Mouse (Mus musculus) frontal cortex, postnatal 25 days (tissue): Measurements from ENCODE around the gene Sox5.

Experiments used
- DNase-seq, 2 experiments: peaks; one replicate each; pipeline ENCODE4 v3.0.0; 2022; ENCODE audit warnings: low spot score in 2 of 2

Gene Sox5

GRCm38 (mm10) chr6:144584074-144584840 lies 197.5 kb downstream of the Sox5 start:
- no peak for DNase-seq

GRCm38 (mm10) chr6:144579301-144579700 lies 202.5 kb downstream of the Sox5 start:
- DNase-seq: no peak

GRCm38 (mm10) chr6:144570850-144571249 lies 210.9 kb downstream of the Sox5 start:
- DNase-seq: no peak

DNA sequence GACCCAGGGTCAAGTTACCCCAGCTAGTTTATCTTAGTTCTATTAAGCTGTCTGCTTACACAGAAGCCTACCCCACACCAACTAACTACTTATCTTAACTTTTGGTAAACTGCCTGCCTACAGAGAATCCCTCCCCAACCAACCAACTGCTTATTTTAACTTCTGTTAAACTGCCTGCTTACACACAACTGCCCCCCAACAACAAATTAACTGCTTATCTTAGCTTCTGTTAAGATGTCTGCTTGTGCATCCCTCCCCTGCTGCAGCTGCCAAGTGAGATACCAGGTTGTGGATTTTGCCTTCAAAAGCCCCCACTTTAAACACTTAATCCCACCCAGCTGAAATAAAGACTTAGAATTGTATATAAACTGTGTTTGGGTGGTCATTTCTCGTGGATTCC lies 215.9 kb downstream of the Sox5 start:
- DNase-seq: no peak

DNA sequence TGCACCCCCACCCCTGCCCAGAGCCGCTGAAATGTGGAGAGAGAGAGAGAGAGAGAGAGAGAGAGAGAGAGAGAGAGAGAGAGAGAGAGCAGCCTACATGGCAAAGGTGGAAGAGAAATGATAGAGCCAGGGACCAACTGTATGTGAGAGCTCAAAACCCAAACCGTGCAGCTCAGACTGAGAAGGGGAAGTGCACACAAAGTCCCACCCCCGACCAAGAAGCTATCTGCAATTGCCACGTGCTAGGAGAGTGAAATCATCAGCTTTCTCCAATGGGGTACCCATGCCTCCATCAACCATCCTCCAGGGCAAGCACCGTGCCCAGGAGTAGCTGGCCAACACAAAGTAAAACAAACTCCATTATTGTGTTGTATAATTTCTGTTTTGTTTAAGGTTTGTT lies 220.1 kb downstream of the Sox5 start:
- DNase-seq: no peak

DNA sequence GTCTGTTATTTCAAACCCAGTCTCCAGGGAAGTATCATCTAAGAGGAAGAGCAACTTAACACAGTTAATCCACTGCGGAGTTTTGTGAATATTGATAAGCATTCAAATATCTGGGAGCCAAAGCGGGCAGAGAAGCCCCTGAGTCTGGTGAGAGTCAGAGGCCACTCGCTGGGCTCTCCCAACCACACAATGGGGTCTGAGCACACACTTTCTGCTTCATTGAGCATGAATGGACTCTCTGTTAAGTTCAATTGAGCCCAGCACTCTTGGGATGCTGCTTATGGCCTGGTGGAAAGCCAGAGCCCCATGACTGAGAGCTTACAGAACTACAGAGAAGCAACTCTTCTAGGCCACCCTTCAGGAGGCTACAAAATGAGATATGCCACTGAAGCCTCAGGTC lies 221.6 kb downstream of the Sox5 start:
- DNase-seq: no peak

DNA sequence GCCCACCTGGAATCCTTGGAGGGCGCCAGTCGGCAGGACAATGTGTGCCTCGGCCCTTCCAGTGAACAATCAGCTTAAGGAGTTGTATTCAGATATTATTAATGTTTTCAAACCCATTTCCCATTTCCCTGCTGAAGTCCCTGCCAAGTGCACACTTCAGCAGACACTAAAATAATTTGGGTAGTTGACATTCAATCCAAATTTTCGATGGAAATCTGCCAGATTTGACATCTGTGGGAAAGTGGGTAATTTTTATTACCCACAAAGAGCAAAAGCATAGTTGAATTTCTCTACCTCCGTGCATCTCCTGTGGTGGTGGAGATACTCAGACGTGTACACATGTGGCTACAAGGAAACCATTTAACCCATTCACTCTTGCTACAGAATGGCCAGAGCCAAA lies 228.3 kb downstream of the Sox5 start:
- DNase-seq: no peak

- DNase-seq: no peak
Observed at GRCm38 (mm10) chr6:144548991-144549390, 232.8 kb downstream of the Sox5 start.

GRCm38 (mm10) chr6:144547141-144547540 lies 234.6 kb downstream of the Sox5 start:
- DNase-seq: no peak

DNA sequence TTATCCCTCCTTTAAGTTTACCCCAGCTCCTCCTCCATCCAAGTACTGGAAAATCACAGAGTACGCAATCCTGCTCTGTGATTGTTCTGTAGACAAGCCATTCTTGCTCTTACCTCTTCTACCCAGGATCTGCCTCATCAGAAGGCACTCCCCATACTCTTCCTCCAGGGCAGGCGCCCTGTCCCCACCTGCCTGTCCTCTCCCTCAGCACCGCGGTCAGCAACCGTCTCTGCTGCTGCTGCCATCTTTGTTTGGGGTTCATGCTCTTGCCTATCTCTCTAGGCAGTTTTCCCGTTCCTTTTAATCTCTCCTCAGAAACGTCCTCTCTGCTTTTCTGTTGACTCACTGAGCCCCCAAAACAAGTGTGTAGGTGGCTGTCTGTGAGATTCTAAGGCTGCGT lies 236.2 kb downstream of the Sox5 start:
- no peak for DNase-seq

- DNase-seq: no peak
Observed at GRCm38 (mm10) chr6:144541316-144541715, 240.5 kb downstream of the Sox5 start.

GRCm38 (mm10) chr6:144539439-144540192 lies 242.2 kb downstream of the Sox5 start:
- DNase-seq: no peak

DNA sequence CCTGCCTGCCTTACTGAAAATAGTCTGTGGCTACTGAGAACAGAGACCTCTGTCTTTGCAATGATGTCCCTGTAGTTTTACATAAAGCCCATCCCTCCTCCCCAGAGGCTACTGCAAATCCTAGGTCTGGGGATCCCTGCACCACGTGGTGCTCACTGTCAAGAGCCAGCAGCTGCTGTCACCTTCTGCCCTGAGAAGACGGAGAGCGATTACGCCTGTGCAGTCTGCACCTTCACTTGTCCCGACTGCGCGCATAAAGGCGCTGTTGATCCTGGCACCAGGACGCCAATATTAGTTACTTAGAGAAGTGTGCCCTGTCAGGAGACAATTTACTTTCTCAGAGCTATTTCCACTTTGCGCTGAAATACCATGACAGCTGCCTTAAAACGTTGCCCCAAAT lies 258.3 kb downstream of the Sox5 start:
- no peak for DNase-seq

GRCm38 (mm10) chr6:144518811-144519210 lies 263.0 kb downstream of the Sox5 start:
- DNase-seq: no peak

DNA sequence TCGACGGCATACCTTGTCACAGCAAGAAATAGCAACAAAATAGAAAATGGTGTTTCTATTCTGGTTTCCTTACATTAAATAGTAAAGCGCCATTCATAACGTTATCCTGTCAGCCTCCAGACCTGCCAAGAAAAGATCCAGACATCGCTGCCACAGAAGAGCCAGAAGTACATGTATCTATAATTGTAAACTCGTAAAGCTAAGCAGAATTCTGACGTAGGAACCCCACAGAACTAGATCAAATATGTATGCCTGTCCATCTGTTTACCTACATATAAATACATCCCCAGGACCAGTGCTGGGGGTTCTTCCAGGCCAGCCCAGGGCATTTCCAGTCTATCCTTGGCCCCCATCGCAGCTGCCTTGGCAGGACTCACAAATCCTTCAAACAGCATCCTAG lies 265.9 kb downstream of the Sox5 start:
- no peak for DNase-seq

- DNase-seq: no peak
Observed at GRCm38 (mm10) chr6:144513761-144514160, 268.0 kb downstream of the Sox5 start.

DNA sequence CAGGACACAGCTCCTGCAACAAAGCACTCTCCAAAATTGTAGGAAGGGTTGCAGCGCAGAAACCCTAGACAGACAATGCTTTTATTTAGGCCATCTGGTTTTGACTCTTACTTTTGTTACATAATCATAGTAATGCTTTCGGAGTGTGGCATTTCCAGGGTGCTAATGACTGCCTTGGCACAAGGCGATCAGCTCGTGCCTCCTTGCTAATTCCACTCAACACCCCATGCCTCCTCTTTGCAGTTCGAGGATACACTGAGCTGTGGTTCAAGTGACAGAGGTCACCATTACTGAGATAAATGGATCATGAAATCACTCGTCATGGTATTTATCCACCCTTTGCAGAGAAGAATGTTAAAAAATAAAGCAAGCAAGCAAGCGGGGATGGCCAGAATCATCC lies 269.9 kb downstream of the Sox5 start:
- DNase-seq: no peak

GRCm38 (mm10) chr6:144510147-144510546 lies 271.6 kb downstream of the Sox5 start:
- no peak for DNase-seq

GRCm38 (mm10) chr6:144504197-144504551 lies 277.6 kb downstream of the Sox5 start:
- no peak for DNase-seq

GRCm38 (mm10) chr6:144503399-144504196 lies 278.2 kb downstream of the Sox5 start:
- DNase-seq: no peak

- DNase-seq: no peak
Observed at GRCm38 (mm10) chr6:144501439-144501838, 280.3 kb downstream of the Sox5 start.

DNA sequence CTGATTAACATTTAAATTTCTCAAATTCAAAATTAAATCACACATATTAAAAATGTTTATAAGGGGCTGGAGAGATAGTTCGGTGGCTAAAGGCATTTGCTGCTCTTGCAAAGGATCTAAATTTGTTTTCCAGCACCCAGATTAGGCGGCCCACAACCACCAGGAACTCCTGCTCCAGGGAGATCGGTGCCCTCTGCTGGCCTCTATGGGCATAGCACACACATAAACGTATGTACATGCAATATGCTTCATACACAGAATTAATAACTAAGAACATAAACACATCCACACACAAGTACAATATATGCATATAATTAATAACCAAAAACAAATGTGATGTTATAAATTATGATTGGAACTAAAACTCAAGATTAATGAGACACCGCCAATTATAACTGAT lies 283.6 kb downstream of the Sox5 start:
- DNase-seq: no peak
